19 mouse cellular contexts compared by ENCODE assay signal in genomic region chr6:83080210-83080609, GRCm38 (mm10). TPM values are rescaled to one million over a fixed set of nuclear protein-coding genes. Genes with fewer than 3 reads are reported as not detected.
"Had no signal": no experiment of that assay in that cellular context is flagged by ENCODE, and none has a peak within 500 bp of the region (broad histone marks: within the 10 kb centered on the region; RNA-seq: fewer than 3 reads in every experiment).

No protein-coding gene starts in this region.

- H3K9ac ChIP-seq: lung, embryonic 14.5 days; stomach, embryonic 15.5 days had no signal

- DNase-seq: lung, adult 18-20 months; lung, embryonic 14.5 days; lung, postnatal 10 days; lung, postnatal 4 days; midbrain, embryonic 14.5 days; right cerebral cortex, postnatal 14 days; thymus, adult 2 months; thymus, postnatal 25 days; thymus, postnatal 4 days had no signal

- ATAC-seq: midbrain, embryonic 16.5 days had no signal

- H3K27ac ChIP-seq: midbrain, embryonic 10.5 days; midbrain, embryonic 12.5 days; neural tube, embryonic 12.5 days; stomach, embryonic 15.5 days; stomach, postnatal 0 days had no signal

- H3K9me3 ChIP-seq: midbrain, embryonic 10.5 days; midbrain, embryonic 12.5 days; neural tube, embryonic 12.5 days; stomach, embryonic 15.5 days had no signal

- H3K36me3 ChIP-seq: stomach, embryonic 15.5 days had no signal

- H3K4me3 ChIP-seq: midbrain, embryonic 12.5 days; neural tube, embryonic 12.5 days; stomach, embryonic 15.5 days had no signal

- H3K4me2 ChIP-seq: stomach, embryonic 15.5 days had no signal

RNA-seq across cellular contexts. Expression of gene Lbx2, which starts 6.0 kb away (rescaled TPM):
- total RNA-seq: megakaryocyte, adult 5-6 weeks; megakaryocyte-erythroid progenitor cell, adult 5-6 weeks had no signal
- polyA plus RNA-seq: midbrain, embryonic 14.5 days; midbrain, embryonic 16.5 days; neural tube, embryonic 14.5 days had no signal

RNA-seq across cellular contexts. Expression of gene Tlx2, which starts 10.1 kb away (rescaled TPM):
- total RNA-seq: megakaryocyte, adult 5-6 weeks; megakaryocyte-erythroid progenitor cell, adult 5-6 weeks had no signal
- polyA plus RNA-seq: liver, embryonic 16.5 days; midbrain, embryonic 12.5 days; midbrain, embryonic 14.5 days; midbrain, embryonic 16.5 days; neural tube, embryonic 14.5 days had no signal
